Mouse (Mus musculus) right cerebral cortex, postnatal 14 days (tissue): ENCODE results near the gene Cacna1d.

ENCODE experiments used
- DNase-seq: peaks from one replicate; pipeline ENCODE4 v3.0.0; 2022

The Cacna1d gene

DNA sequence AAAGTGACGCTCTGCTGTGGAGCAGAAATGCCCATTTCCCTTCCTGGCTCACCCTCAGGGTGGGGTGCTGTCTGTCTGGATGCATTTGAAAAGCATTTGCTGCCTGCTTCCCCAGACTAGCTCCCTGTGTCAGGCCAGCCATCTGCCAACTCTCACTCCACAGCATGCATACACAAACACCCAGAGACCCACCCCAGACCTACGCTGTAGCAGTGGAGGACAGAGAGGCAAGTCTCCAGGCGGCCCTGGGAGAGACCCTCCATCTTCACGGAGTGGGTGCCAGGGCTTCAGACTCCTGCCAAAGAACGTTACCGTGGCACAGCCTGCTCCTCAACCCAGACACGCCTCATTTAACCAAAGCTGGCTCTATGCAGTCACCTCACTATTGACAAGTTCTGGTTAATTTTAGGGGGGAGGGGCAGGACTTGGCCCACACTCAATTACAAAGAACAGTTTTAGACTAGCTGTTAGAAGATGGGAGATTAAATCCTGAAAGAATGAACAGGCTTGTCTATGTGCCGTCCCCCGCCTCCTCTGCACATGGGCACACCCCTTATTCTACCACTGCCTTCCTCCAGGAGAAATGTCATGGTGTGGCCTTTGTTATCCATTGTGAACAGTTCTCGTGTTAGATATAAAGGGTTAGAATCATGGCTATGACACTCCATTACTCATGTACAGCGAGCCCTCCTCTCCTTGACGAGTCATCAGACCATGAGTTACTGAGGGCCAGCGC is 435.1 kb downstream of the Cacna1d start:
- DNase-seq = no peak

DNA sequence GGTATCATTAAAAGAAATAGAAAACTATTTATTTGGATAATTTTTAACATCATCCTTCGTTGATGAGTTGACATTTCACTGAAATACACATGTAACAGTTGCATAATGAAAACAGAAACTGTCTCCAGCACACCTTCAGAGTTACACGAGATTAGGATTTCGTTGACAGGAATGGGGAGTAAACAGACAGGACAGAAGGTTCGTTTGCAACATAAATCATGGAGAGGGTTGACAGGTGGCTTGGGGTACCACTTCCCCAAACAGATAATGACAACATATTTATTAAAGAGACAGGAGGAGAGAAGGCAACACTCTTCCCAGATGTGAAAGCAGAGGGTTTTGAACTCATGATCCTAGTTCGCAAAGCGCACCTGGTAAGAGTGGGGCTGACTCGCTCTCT is 436.3 kb downstream of the Cacna1d start:
- DNase-seq = no peak

DNA sequence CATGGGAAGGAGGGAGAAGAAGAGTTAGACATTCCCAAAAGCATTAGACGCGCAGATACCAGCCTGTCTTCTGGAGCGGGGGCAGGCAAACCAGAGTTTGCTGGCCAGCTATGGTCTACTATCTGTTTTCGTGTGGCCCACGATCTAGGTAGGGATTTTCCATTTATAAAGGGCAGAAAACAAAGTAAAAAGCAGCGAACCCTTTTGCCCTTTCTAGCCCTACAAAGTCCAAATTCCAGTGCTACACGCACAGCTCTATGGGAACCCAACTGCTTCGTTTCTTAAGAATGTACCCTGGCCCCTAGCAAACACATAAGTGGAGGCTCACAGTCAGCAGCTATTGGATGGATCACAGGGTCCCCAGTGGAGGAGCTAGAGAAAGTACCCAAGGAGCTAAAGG is 441.0 kb downstream of the Cacna1d start:
- no peak for DNase-seq

DNA sequence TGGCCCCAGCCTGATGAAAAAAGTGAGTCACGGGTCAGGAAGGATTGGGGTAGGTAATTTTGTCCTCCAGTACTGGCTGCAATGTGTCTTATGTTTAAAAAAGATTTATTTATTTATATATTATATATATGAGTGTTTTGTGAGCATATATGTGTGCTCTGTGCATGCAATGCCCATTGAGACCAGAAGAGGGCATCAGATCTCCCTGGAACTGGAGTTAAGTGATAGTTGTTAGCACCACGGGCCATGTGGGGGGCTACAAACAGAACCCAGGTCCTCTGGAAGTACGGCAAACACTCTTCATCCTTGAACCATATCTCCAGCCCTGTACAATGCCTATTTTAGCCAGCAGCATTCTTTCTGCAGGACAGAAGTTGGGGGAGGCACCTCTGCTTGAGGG is 443.2 kb downstream of the Cacna1d start:
- no peak for DNase-seq

- DNase-seq = no peak
These were observed 444.3 kb downstream of the Cacna1d start for GRCm38 (mm10) chr14:30046976-30047375.

DNA sequence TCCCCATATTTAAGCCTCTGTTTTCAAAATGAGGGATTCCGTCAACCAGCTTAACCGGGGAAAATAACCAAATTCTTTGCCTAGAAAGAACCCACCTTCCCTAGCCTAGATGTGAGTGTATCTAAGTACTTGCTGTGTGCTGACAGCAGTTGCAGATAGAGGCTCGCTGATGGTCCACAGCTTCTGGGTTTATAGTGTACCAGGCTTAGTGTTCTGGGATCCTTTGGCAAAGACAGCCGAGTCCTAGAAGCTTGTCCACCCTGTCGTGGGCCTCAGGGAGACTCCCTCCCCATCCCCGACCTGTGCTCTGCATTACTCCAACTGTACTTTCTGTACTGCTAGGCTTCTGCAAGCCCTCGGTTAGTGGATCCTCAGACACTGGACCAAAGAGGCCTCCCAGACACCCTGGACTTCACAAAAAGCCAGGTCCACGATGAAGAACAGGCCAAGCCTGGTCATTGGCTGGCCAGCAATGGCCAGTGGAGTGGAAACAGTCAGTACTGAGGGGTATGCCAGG is 445.5 kb downstream of the Cacna1d start:
- no peak for DNase-seq

DNA sequence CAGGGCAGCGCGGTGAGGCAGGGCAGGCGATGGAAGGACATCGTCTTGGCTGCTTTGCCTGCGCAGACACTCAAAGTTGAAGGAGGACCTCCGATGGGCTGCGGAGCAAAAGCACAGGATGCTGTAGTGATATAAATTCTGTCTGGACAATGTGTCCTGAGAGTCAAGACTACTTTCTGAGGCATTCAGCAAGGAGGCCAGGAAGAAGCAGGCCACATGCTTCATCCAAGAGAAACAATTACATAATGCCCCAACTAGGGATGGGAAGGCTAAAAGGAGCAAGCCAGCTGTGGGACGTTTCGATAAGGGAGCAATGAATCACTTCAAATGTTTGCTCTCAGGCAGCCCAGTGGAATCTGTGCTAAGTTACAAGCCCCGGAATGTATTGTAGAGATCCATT is 446.0 kb downstream of the Cacna1d start:
- no peak for DNase-seq

- no peak for DNase-seq
These were observed 447.8 kb downstream of the Cacna1d start for GRCm38 (mm10) chr14:30043356-30043940.

DNA sequence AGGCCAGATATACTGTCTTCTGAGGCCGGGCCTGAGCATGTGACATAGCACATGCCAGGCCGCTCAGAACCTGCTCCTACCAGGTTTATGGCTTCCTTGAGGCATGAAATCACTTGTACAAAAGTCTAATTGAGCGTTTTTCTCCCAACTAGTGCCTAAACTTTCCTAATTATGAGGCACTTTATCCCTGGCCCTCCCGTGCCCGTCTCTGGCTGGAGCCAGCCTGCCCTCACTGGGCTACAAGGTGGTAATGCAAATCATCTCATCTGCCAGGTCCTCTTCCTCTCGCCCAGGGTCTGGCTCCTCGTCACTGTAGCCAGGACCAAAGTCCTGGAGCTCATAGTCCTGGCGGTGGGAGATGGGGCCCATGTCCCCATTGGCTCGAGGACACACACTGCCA is 449.4 kb downstream of the Cacna1d start:
- DNase-seq = no peak

DNA sequence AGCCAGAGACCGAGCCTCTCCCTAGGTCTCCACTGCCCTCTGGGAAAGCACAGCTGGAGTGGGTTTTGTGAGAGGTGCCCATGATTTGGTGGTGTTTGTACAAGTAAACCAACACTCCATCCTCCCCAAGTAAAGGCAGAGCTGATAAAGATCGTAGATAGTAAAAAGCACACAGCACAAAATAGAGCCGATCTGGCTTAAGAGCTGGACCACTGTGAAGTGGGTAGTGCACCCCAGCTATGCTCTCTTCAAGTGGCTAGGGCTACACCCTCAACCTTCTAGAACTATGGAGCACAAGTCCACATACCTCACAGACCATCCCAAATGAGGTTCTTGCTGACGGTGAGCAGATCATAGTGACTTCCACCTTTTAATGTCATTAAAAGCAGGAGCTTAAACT is 451.8 kb downstream of the Cacna1d start:
- no peak for DNase-seq

DNA sequence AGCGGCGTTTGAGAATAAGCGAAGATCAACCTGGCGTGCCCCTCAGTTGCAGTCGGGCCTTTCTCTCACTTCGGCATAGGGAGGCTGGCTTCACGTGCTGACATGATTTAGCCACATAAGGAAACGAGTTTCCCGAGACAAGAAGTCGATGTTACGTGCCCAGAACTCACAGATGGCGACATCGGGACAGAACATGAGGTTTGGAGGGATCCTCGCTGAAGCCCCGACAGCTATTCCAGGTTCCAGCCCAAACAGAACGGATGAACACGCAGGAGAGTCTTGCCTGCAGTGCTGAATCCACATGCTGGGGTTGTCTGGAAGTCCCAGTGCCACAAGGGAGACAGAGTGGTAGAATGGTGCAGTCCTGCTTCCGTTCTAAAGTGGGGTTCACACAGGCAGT is 452.8 kb downstream of the Cacna1d start:
- no peak for DNase-seq

GRCm38 (mm10) chr14:30033405-30033804 is 457.9 kb downstream of the Cacna1d start:
- no peak for DNase-seq

DNA sequence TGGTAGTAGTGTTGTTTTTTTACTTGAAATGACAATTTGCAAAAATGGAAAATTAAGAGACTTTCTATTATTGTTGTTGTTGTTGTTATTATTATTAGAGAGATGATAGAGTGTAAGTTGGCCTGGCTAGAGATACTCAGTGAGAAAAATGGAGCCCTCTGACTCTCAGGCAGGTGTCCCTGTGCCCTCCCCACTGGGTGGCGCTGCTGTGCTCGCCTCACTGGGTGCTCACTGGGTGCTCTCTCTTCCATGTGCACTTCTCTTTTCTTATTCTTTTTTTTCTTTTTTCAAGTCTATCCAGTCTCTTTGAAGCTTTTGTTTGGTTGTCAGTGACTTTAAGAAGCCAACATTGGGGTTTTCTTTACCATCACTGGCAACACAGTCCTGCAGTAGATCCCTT is 463.9 kb downstream of the Cacna1d start:
- DNase-seq = no peak

GRCm38 (mm10) chr14:30024387-30024786 is 466.9 kb downstream of the Cacna1d start:
- no peak for DNase-seq

GRCm38 (mm10) chr14:30022471-30022870 is 468.8 kb downstream of the Cacna1d start:
- DNase-seq = no peak

DNA sequence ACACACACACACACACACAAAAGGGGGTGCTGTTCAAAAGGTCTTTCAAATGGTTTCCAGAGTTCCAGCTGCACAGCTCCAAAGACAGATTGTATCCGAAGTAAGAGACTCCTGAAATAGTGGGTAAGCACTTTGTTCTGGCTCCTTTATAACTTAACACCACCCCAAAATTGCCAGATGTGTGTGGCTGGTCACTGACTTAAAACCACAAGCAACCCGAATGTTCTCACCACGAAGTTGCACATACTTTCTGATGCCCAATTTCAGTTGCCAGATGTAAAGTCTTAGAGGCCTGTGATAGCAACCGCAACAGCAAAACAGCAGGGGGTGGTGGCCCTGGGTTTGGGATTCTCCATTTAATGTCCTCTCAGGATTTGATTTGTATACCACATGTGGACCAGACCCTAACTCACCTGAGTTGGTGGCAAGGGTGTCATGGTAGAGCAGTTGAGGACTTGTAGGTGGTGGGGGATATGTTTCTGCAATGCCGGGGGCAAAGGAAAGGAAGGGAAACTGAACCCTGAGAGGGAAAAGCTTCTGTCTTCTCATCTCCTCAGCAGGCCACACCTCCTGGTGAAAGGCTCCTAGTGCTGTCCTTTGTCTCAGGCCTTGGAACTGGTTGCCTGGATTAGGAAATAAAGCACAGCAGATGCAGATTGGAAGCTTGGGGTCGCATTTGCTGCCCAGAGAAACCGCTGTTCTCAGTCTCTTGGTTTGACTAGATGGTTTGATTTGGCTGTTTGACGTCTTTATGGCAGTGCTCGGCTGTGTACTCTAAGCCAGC is 471.3 kb downstream of the Cacna1d start:
- no peak for DNase-seq

GRCm38 (mm10) chr14:30019375-30019774 is 471.9 kb downstream of the Cacna1d start:
- no peak for DNase-seq

DNA sequence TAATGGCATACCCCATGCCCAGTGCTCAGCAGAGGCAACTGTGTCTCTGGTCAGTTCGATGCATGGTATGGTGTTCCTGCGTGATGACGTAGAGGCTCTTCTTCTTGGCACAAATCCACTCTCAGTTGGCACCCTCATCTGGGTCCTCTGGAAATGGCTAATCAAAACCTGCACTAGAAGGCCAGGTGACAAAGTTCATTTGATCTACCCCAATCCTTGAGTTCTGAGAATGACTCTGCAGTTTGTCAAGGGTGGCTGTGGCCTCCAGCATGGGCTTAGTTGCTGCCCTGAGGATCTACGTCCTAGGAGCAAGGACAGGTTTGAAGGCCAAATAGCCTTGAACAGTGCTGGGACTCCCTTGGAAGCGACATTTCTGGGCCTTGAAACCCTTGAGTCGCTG is 472.4 kb downstream of the Cacna1d start:
- DNase-seq = no peak

GRCm38 (mm10) chr14:30018463-30018801 is 472.8 kb downstream of the Cacna1d start:
- no peak for DNase-seq

GRCm38 (mm10) chr14:30017794-30018462 is 473.3 kb downstream of the Cacna1d start:
- DNase-seq = no peak

DNA sequence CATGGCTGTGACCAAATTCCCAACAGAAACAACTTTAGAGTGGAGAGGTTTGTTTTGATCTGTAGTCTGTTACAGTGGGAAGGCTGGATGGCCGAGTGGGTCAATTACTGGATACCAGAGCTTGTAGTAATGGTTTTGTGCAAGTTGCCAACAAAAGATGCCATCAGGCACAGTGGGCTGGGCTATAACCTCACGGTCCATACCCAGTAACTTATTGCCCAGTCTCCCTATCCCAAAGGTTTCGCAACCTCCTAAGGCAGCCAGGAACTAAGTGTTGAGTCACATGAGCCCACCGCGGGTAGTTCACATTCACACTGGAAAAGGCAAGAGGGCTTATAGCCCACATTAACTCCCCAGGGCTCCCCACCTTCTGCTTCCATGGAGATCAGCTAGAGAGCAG is 474.6 kb downstream of the Cacna1d start:
- no peak for DNase-seq

DNA sequence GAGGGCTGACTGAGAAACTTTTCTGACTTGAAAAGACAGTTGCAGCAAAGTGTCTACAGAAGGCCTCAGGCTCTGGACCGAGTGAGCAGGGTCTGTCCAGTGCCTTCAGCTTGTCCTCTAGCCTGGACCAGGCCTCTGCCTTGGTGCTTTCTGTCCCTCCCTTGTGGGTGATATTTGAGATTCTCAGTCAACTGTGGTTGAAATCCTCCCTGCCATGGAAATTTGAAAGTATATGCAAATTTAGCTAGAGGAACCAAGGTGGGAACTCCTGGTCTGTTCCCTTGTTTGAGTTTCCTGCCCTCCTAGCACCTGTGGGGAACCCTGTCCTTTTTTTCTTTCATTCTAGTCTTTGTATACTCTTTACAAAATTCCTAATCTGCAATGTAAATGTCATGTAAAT is 476.2 kb downstream of the Cacna1d start:
- no peak for DNase-seq

- no peak for DNase-seq
These were observed 476.8 kb downstream of the Cacna1d start for GRCm38 (mm10) chr14:30014487-30014886.
